Mouse (Mus musculus) gastrocnemius, postnatal 36 days (tissue): ENCODE data around the gene Taf12. TPM values are rescaled to one million over a fixed set of nuclear protein-coding genes. Genes with fewer than 3 reads are reported as not detected.
"Not testable (repeated sequence)": the region's sequence is repeated elsewhere in the genome, so short reads cannot be mapped to it uniquely, and the experiment has no call there.

ENCODE experiments used
- DNase-seq, 2 experiments: peaks; one replicate each; pipeline ENCODE4 v3.0.0; 2022
- intact Hi-C: fragments of 180-260 bp; cut with DNase I; formaldehyde crosslinking; loops from one replicate; pipeline ENCODE4 v1.15.1; 2025
- total RNA-seq, 2 experiments: library from RNA; stranded (reverse); gene quantifications; 2 replicates each; pipeline ENCODE4 v1.2.3; 2021

Gene Taf12
- total RNA-seq, 2 experiments from 2014 or later, result 32.5 to 33.4 TPM

DNA sequence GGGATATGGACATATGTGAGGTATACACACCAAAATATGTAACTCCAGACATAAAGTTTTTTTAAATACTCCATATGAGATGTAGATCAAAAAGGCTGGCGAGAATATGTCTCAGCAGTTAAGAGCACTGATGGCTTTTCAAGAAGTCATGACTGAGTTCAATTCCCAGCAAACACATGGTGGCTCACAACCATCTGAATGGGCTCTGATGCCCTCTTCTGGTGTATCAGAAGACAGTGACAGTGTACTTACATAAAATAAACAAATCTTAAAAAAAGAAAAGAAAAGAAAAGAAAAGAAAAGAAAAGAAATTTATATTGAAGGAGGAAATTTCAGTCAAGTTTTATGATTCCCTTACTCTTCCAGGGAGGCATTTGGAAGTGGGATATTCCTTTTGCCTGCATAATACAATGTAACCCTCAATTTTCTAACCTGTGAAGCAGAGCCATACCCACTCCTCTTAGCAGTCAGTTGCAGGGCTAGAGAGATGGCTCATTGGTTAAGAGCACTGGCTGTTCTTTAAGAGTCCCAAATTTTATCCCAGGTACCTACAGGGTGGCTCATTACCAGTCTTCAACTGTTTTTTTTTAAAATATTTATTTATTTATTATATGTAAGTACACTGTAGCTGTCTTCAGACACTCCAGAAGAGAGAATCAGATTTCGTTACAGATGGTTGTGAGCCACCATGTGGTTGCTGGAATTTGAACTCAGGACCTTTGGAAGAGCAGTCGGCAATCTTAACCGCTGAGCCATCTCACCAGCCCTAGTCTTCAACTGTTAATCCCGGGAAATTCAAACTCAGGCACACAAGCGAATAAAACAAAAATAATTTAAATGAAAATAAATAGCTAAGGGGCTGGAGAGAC lies 5.1 kb upstream of the Taf12 start:
- intact Hi-C loops, result loop anchor here (5.0 kb wide), 1 partner anchor 177 kb away; no protein-coding TSS in a partner anchor

DNA sequence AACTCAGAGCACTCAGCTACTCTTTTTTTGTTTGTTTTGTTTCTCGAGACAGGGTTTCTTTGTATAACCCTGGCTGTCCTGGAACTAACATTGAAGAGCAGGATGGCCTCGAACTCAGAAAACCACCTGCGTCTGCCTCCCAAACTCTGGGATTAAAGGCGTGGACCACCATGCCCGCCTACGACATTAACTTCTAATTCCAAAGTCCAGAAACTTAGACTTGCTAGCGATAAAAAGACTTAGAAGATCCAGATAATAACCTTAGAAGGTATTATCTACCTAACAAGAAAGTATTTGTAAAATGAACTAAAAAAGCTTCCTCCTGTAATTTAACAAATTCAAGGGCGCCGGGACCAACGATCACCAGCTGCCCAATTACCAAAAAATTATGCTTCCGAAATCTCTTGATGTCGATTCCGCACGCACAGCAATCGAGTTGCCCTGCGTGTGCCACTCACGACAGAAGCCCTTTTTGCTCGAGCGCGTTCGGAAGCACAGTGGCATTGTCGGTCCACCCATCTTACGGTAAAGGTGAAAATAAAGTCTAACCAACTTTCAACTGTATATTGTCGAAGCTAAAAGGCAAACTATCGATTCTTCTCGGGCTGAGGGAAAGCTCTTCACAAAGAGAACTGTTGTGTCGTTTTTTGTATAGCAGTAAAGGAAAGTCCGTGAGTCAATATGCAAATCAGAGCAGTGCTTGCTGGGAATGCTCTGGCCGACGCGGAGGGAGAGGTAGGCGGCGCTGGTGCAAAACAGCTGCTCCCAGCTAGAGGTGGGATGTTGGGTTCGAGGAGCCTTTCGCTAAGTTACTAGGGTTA lies 4.2 kb upstream of the Taf12 start:
- peak; percentile 75 to 78 for DNase-seq
- intact Hi-C loops, result loop anchor here (1.0 to 5.0 kb wide), 2 partner anchors 38 to 178 kb away; no protein-coding TSS in a partner anchor

More for the DNA sequence above, 5.1 kb upstream of the Taf12 start:
- no peak for DNase-seq

DNA sequence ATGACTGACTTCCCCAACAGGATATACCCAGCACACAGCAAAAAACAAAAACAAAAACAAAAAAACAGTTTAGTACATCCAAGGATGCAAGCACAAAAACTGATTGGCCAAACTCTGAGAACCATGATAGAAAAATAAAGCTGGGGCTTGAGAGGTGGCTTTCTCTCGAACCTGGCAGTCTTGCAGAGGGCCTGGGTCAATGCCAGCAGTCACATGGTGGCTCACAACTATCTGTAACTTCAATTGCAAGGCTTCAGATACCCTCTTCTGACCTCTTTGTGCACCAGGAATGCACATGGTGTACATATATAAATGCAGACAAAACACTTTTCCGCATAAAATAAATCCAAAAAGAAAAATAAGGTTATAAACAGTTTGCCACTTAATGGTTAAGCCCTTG lies 1.0 kb upstream of the Taf12 start:
- DNase-seq, result no peak
- intact Hi-C loops, result no loop called here

DNA sequence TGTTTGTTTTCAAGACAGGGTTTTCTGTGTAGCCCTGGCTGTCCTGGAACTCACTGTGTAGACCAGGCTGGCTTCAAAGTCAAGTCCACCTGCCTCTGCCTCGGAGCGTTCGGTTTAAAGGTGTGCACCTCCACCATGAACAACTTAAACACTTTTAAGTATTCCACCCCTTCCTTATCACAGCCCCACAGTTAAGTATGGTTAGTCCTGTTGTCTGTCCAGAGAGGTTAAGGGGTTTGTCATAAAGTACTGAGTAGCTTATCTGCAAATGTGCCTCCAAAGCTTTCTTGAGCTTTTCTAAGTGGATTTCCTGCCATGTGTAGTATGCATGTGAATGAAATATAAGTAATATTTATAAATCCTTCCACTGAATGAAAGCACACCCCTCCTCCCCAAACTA lies 1.8 kb downstream of the Taf12 start:
- intact Hi-C loops, result no loop called here
- DNase-seq, result no peak

GRCm38 (mm10) chr4:132288840-132289239 lies 14.7 kb downstream of the Taf12 start:
- intact Hi-C loops, DNase-seq: not testable (repeated sequence)

- intact Hi-C loops, result loop anchor here (10.0 kb wide), 1 partner anchor 224 kb away; the partner anchor contains the start of gene Sesn2
- DNase-seq, result no peak
These were observed 16.9 kb downstream of the Taf12 start for GRCm38 (mm10) chr4:132291056-132291455.

DNA sequence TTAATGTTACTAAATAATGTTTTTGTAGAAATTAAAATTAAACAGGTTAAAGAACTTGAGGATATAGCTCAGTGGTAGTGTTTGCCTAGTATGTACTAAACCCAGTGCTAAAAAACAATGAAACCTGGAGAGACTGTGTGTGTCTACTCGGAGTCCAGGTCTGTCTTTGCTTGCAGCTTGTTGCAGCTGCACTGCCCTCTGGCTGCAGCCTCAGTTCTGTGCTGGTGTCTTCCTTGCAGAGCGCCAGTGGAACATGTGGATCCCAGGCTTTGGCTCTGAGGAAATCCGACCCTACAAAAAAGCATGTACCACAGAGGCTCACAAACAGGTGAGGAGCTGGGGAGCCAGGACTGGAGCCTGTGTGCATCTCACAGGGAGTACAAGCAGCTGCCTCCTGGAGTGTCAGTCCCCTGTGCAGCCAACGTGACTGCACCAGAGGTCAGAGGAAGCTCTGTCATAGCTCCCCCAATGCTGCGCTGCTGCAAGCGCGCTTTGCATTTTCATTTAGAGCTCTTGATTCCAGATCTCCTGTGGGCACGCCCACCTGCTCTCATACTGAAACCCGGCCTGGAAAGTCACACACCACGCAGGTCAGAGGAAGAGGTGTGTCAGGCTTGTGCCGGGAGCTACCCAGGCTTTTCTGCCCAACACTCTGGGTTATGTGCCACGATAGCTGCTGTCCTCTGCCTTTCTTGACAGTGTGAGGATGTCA lies 17.6 kb downstream of the Taf12 start:
- no peak for DNase-seq
- intact Hi-C loops, result loop anchor here (2.0 to 10.0 kb wide), 2 partner anchors 53 to 223 kb away; partner anchors contain the start of gene Sesn2

DNA sequence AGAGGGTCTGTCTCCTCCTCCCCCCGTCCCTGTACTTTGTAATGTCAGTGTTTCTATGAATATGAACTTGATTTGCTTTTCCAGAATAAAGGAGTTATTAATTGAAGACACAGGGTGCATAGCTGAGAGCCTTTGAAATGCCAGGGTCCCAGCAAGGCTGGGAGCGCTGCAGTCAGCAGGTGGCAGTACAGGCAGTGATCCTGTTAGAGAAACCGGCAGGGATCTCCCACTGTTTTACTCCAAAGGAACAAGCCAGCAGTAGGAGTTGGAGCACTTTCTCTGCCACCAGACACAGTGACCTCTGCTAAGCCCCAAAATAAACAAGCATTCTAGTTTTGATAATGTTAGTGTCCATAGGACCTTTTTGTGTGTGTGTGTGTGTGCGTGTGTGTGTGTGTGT lies 18.8 kb downstream of the Taf12 start:
- peak in 1 of 2 experiments; percentile 44 for DNase-seq
- intact Hi-C loops, result loop anchor here (2.0 to 10.0 kb wide), 2 partner anchors 52 to 222 kb away; partner anchors contain the start of gene Sesn2

- intact Hi-C loops, result loop anchor here (2.0 to 10.0 kb wide), 2 partner anchors 51 to 221 kb away; partner anchors contain the start of gene Sesn2
- DNase-seq, result no peak
These were observed 19.6 kb downstream of the Taf12 start for GRCm38 (mm10) chr4:132293682-132294240.

GRCm38 (mm10) chr4:132295696-132296390 lies 21.7 kb downstream of the Taf12 start:
- intact Hi-C loops, result loop anchor here (5.0 to 10.0 kb wide), 2 partner anchors 111 to 219 kb away; partner anchors contain the start of gene Sesn2
- no peak for DNase-seq

- intact Hi-C loops, result loop anchor here (5.0 to 10.0 kb wide), 2 partner anchors 107 to 215 kb away; partner anchors contain the start of gene Sesn2
- DNase-seq, result no peak
These were observed 25.7 kb downstream of the Taf12 start for GRCm38 (mm10) chr4:132299849-132300248.

- DNase-seq, result peak in 1 of 2 experiments; percentile 15
- intact Hi-C loops, result no loop called here
These were observed 27.3 kb downstream of the Taf12 start for GRCm38 (mm10) chr4:132301486-132301885.

GRCm38 (mm10) chr4:132301965-132302938 lies 28.1 kb downstream of the Taf12 start:
- intact Hi-C loops, result no loop called here
- DNase-seq, result no peak

GRCm38 (mm10) chr4:132302939-132303479 lies 28.8 kb downstream of the Taf12 start, which contains the start of gene Rab42:
TSS of gene Rab42 (minus strand) at chr4:132303385.
- peak; percentile 27 to 36 for DNase-seq
- intact Hi-C loops, result no loop called here

DNA sequence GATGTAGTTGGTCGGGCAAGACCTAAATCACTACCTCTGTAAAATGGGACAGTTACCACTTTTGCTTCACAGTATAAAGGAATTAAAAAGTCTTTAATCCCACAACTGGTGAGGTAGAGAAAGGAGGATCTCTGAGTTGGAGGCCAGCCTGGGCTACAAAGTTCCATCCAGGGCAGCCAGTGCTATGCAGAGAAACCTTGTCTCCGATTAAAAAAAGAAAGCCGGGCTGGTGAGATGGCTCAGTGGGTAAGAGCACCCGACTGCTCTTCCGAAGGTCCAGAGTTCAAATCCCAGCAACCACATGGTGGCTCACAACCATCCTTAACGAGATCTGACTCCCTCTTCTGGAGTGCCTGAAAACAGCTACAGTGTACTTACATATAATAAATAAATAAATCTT lies 29.3 kb downstream of the Taf12 start:
- intact Hi-C loops, DNase-seq: not testable (repeated sequence)

GRCm38 (mm10) chr4:132305276-132305675 lies 31.1 kb downstream of the Taf12 start:
- DNase-seq, result no peak
- intact Hi-C loops, result loop anchor here (5.0 kb wide), 1 partner anchor 37 kb away; no protein-coding TSS in a partner anchor

DNA sequence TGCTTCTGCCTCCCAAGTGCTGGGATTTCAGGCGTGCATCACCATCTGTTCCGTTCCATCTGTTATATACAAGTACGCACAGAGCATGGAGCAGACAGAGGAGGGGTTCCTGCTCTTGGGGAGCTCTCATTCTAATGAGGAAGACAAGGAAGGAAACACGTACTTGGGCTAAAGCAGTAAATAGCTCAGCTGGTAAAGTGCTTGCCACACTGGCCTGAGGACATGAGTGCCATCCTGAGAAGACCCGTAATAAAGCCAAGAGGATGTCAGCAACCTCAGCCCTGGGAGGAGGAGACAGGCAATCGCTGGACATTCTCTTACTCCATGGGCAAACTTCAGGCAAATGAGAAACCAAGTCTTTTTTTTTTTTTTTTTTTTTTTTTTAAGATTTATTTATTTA lies 31.8 kb downstream of the Taf12 start:
- intact Hi-C loops, result loop anchor here (5.0 kb wide), 1 partner anchor 36 kb away; no protein-coding TSS in a partner anchor
- no peak for DNase-seq
